Mouse (Mus musculus): ENCODE results near the gene Fam184b. TPM values are rescaled to one million over a fixed set of nuclear protein-coding genes. Genes with fewer than 3 reads are reported as not detected.
A peak's percentile ranks its signal among the peaks of the same experiment; 100 is the strongest.

Gene Fam184b
- total RNA-seq, 2 experiments from 2014 or later, result 1.8 to 2.0 TPM

DNA sequence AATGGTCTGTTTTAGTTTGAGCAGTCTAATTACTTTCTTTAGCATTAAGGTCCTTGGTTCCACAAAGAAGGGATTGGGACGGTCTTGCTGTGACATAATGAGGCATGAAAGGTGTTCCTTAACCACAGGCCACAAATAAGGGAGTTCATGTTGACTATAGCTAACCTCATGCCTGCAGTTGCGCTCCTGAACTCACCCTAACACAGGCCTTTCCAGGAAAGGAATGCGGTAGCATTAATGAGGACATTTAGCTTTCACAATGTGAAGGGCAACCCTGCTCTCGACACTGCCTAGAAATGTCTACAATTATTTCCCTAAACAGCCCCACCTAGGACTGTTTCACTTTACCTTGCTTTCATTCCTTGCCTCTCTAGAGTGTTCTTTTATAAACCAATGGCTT, 40.4 kb downstream of the Fam184b start:
- no peak for DNase-seq (ENCODE audit: low spot score in 2 of 2)

DNA sequence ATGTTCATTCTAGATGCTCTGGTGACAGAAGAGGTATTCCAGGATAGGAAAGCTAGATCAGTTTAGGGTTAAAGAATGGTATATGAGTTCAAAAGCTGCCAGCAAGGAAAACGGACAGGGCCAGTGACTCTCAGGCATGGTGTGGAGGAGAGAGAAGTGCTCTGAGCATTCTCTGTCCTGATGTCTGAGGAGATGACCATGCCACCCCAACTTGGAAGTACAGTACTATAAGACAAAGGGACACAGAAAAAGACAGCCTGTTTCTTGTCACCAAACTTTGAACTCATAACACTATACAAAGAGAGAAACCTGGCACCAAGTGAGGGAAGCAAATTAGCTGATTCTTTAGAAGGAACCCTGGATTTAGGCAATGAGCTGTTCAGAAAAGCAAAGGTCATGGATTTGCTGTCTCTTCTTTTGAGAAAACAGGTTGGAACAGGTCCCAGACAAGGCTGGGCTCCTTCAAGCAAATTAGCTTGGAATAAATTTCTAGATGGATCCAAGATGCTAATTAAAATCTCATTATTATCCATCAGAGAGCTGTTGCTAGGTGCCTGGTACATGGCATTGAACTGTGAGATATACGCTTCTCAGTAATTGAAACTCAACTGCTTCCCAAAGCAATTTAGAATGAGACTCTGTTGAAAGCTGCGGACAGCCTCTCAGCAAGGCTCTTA, 43.9 kb downstream of the Fam184b start:
- no peak for DNase-seq (ENCODE audit: low spot score in 2 of 2)

- no peak for DNase-seq (ENCODE audit: low spot score in 2 of 2)
These were observed 46.1 kb downstream of the Fam184b start for GRCm38 (mm10) chr5:45593276-45593675.

DNA sequence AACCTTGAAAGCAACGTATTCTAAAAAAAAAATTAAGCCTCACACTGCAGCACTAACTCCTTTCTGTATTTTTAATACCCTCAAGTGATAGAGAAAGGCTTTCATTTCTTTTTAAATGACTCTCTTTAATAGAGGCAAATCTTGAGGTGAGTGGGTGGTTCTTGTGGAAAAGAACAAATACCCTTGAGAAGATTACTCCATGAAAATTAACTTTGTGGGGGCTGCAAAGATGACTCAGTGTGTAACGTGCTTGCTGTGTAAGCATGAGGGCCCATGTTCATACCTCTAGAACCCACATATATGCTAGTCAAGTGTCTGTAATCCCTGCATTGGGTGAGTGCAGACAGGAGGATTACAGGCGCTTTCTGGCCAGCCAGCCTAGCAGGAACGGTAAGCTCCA, 49.3 kb downstream of the Fam184b start:
- no peak for DNase-seq (ENCODE audit: low spot score in 2 of 2)

DNA sequence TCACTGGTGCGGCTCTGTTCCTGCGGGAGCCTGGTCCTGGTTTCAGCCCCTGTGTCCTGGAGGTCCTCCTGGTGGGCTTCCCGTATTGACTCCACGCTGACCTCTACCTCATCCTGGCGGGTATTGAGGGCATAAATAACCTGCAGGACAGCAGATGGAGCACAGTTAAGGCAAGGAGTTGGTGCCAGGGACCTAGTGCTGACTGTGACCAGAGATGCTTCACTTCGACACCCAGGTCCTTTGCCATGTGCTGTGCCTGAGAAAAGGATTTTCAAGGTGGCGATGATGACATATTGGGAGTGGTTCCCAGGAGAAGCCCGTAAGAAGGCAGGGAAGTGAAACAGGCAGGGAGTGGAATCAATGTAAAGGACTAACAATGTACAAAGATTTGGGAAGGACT, 54.8 kb downstream of the Fam184b start:
- no peak for DNase-seq (ENCODE audit: low spot score in 2 of 2)

DNA sequence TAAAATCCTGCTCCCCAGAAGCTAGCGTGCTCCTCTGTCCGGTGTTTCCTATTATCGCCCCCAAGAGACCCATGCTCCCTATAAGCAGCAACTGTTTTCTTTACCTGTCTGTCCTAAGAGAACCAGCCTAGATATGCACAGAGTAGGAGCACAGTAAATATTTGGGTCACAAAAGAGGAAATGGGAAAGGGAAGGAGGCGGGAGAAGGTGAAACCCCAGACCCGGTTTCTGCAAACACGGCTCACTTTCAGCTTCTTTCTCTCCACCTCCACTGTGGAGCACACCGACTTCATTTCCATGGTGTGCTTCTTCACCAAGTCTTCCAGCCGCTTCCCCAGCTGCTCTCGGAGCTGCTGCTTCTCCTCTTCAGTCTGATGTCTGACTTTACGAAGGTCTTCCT, 59.1 kb downstream of the Fam184b start:
- no peak for DNase-seq (ENCODE audit: low spot score in 2 of 2)

DNA sequence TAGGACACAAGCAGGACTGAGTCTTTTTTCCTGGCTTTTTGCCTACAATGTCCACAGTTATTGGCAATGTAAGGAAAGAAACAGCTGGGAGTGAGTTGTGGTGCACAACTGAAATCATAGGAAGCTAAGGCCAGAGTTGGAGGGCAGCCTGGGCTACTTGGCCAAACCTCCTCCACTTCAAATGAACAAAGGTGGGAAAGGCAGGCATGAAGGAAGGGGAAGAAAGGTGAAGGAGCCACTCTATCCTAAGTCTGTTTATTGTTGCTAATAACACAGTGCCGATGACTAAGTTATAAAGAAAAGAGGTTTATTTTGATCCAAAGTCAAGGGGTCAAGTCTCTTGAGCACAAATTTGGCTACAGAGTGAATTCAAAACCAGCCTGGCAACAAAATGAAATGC, 62.0 kb downstream of the Fam184b start:
- DNase-seq (ENCODE audit: low spot score in 2 of 2), result no peak

GRCm38 (mm10) chr5:45576716-45577115, 62.7 kb downstream of the Fam184b start:
- no peak for DNase-seq (ENCODE audit: low spot score in 2 of 2)

DNA sequence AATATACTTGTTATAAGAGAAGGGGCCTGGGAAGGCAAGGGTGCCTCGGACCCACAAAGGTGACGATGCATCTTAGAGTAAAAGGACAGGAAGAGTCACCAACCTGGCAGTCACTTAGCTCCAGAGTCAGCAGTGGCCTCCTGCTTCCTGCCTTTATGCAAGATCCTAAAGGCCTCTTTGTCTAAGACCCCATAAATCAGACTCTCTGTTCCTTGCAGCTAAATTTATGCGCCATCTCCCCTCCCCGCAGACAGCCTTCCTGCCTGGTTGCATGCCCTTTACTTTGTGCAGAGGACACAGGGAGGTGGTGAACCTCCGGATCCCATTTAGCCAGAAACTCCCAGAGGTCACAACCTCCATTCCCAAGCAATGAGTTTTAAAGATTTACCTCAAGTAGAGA, 66.6 kb downstream of the Fam184b start:
- no peak for DNase-seq (ENCODE audit: low spot score in 2 of 2)

GRCm38 (mm10) chr5:45565829-45566228, 73.6 kb downstream of the Fam184b start:
- DNase-seq (ENCODE audit: low spot score in 2 of 2), result no peak

DNA sequence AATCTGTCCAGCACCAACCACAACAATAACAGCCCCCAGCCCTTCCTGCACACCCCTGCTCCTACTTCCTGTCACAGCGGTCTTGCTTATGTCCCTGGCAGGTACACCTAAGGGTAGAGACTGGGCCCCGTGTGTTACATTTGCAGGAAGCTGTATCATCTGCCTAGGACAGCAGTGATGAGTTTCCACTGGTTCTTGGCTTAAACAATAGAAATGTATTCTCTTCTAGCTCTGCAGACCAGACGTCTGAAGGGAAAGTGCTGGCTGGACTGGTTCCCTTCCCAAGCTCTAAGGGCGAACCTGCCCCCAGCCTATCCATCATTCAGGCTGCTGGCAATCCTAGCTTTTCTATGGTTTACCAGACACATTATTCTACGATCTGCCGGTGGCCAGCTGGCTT, 75.4 kb downstream of the Fam184b start:
- DNase-seq (ENCODE audit: low spot score in 2 of 2), result no peak

DNA sequence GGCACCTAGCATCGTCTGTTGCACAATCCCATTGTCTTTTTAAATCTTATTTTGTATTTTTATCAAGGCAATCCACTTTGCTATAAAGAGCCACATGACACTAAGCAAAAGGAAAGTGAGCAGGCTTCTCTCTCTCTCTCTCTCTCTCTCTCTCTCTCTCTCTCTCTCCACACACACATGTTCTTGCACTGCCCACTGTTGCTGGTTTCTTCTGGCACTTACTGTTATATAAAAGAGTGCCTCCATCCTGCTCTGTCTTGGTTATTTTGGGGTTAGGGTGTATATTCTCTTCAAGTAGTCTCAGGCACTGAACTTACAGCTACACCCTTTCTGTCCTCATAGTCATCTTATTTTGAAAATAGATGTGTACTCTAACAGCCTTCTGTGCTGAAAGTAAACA, 89.8 kb downstream of the Fam184b start:
- DNase-seq (ENCODE audit: low spot score in 2 of 2), result no peak

DNA sequence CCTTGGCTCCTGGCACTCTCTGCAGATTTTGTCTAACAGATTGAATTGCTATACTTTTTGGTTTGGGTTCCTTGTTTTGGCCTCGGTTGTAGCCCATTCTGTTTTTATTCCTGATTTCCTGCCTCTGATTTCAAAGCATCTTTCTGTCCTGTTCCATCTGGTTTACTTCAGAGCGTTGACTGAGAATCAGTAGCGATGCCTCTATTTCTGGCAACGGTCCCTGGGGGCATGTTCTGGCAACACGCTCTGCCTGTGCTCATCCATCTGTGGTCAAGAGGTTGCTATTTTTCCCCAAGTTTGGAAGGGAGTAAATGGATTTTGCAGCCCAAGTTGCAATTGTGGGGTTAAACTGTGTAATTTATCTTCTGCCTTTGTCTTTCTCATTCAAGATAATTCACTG, 96.0 kb downstream of the Fam184b start:
- no peak for DNase-seq (ENCODE audit: low spot score in 2 of 2)

DNA sequence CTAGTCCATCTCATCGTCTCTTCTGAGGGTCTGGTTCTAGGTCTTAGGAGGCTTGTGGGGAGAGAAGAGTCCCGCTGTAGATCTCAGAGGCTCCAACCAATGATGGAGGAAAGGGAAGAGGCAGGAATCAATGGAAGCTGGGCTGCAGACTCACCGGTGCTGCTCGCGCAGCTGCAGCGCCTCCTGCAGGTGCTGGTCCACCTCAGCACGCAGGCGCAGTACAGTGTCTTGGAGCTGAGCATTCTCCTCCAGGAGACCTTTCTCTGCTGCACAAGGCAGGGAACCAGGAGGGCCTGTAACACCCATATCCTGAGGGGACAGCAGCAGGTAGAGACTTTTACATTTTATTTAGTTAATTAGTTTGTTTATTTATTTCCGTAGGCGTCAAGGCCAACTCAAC, 99.9 kb downstream of the Fam184b start:
- DNase-seq (ENCODE audit: low spot score in 2 of 2), result no peak

DNA sequence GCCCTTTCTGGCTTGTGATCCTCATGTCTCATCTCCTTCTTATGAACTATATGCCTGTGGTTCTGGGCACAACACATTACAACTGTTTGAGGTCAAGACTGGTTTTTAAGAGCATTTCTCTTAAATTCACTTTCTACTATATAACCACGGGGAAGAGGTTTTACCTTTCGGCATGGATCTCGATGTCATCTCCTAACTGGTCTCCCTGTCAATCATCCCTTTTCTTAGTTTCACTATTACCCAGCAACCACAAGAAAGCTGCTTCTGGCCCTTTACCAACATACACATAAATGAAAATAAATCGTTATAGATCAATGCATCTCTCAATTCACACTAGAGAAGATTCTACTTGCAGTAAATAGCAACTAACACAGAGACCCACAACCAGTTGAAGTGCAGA, 104.2 kb downstream of the Fam184b start:
- DNase-seq (ENCODE audit: low spot score in 2 of 2), result no peak

- DNase-seq (ENCODE audit: low spot score in 2 of 2), result peak in 1 of 2 experiments; percentile 32
These were observed 104.9 kb downstream of the Fam184b start for GRCm38 (mm10) chr5:45534319-45535098.

DNA sequence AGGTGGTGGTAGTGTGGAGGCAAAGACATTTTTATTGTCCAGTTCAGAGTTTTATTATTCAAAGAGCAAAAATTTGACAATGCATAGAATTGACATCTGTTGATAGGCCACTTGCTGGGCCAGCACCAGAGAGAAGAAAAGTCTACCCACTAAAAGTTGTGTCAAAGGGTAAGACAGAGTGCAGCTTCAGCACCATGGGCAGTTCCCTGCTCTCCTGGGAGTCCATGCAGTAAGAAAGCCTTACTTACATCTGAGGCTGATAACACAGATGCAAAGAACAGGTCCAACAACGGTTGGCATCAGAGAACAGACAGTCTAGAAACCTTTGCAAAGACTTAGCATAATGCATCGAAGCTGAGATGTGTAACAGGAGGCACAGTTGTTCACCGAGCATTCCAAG, 109.7 kb downstream of the Fam184b start:
- no peak for DNase-seq (ENCODE audit: low spot score in 2 of 2)

- DNase-seq (ENCODE audit: low spot score in 2 of 2), result no peak
These were observed 113.1 kb downstream of the Fam184b start for GRCm38 (mm10) chr5:45526338-45526737.

- no peak for DNase-seq (ENCODE audit: low spot score in 2 of 2)
These were observed 114.3 kb downstream of the Fam184b start for GRCm38 (mm10) chr5:45525101-45525500.

GRCm38 (mm10) chr5:45521601-45522000, 117.8 kb downstream of the Fam184b start:
- DNase-seq (ENCODE audit: low spot score in 2 of 2), result no peak

DNA sequence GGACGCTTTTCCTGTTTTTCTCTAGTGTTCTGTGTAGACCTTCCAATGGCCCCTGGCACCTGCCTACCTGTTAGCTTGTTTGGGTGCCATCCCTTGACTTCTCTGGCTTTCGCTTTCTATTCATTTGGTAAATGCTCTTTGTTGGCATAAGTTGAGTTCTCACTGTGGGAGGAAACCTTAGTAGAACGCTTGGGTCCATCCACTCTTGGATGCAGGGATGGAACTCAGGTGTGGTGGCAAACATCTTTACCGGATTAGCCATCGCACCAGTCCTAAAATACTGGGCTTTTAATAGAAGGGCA, 118.7 kb downstream of the Fam184b start:
- DNase-seq (ENCODE audit: low spot score in 2 of 2), result no peak

GRCm38 (mm10) chr5:45519960-45520808, 119.2 kb downstream of the Fam184b start, which contains the start of gene Med28:
Med28 (plus strand) TSS chr5:45520229.
- DNase-seq (ENCODE audit: low spot score in 2 of 2), result peak; percentile 96 to 97
